1 mouse cellular context compared by ENCODE assay signal in the genomic region with DNA sequence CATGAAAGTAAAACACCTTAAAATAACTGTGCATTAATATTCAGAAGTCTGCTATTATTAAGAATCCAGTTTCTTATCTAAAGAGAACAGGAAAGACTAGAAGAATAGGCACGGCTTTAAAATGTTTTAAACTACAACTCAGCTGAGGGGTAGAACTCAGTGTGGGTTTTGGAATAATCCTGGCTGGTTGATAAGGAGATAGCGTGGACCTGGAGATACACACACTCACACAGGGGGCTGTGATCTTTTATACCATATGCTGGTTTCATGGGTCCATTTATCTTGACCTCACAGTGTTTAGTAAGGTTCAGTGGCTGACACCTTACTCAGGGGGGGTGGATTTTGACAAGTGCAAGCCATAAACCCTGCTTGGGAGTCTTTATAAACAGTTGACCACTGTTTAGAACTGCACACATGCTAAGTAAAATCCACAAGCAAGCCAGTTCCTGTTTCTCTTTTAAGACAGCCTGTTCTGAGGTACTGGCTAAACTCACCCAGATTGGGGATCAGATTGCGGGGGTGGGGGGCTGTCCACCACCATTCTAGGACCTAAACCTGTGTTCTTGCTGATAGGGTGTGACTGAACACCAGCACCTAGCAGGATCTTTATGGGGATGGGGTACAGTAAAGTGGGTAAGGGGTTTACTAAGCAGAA.
A peak's percentile ranks its signal among the peaks of the same experiment; 100 is the strongest.
TF ChIP-seq lines count a peak whose summit lies in the region.

No protein-coding gene starts in this region.

TF ChIP-seq in MEL, 35 proteins besides CTCF, POLR2A, EP300 and RAD21:
- TF ChIP-seq NRF1 (IDR thresholded peaks at IDR 0.05; ENCODE audit: insufficient read depth, low read depth, low read length, poor library complexity, severe bottlenecking) (no peak), USF1 (IDR thresholded peaks at IDR 0.05; ENCODE audit: low read depth, low read length) (no peak), TAL1 (IDR thresholded peaks at IDR 0.05; ENCODE audit: low read length) (peak; percentile 52), GATA1 (IDR thresholded peaks at IDR 0.05; ENCODE audit: low read depth, low read length) (peak; percentile 62; the same call in 1 of the 2 replicates), CHD2 (IDR thresholded peaks at IDR 0.05; ENCODE audit: low read length) (no peak), TCF12 (IDR thresholded peaks at IDR 0.05; ENCODE audit: low read depth, low read length) (0 out of 2 replicates have a peak, but pooled peaks have one; percentile 20), CHD1 (IDR thresholded peaks at IDR 0.05; ENCODE audit: low read depth, low read length) (no peak), JUND (IDR thresholded peaks at IDR 0.05; ENCODE audit: low read depth, low read length) (no peak), RCOR1 (IDR thresholded peaks at IDR 0.05; ENCODE audit: low read depth, low read length) (0 out of 2 replicates have a peak, but pooled peaks have one; percentile 10), E2F4 (IDR thresholded peaks at IDR 0.05; ENCODE audit: borderline replicate concordance, low read depth, low read length) (no peak), MXI1 (IDR thresholded peaks at IDR 0.05; ENCODE audit: low read depth, low read length) (peak; percentile 56), ETS1 (IDR thresholded peaks at IDR 0.05; ENCODE audit: low read depth, low read length) (peak; percentile 42; the same call in 1 of the 2 replicates), MYB (IDR thresholded peaks at IDR 0.05; ENCODE audit: low read depth, low read length) (no peak), MAFK (IDR thresholded peaks at IDR 0.05; ENCODE audit: borderline replicate concordance, low read depth, low read length) (no peak), MYC (IDR thresholded peaks at IDR 0.05; ENCODE audit: low read depth, low read length) (0 out of 2 replicates have a peak, but pooled peaks have one; percentile 26)
TF ChIP-seq in MEL: peak in this region for 7.
